Mouse (Mus musculus): ENCODE results near the gene Pdx1.
A peak's percentile ranks its signal among the peaks of the same experiment; 100 is the strongest.

The Pdx1 gene

DNA sequence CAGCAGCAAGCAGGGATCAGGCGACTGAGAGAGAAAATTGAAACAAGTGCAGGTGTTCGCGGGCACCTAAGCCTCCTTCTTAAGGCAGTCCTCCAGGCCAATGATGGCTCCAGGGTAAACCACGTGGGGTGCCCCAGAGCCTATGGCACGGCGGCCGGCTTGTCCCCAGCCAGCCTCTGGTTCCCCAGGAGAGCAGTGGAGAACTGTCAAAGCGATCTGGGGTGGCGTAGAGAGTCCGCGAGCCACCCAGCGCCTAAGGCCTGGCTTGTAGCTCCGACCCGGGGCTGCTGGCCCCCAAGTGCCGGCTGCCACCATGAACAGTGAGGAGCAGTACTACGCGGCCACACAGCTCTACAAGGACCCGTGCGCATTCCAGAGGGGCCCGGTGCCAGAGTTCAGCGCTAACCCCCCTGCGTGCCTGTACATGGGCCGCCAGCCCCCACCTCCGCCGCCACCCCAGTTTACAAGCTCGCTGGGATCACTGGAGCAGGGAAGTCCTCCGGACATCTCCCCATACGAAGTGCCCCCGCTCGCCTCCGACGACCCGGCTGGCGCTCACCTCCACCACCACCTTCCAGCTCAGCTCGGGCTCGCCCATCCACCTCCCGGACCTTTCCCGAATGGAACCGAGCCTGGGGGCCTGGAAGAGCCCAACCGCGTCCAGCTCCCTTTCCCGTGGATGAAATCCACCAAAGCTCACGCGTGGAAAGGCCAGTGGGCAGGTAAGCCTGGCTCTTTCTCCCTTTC, at the start of gene Pdx1:
Gene Pdx1 (plus strand): TSS at position 34 of the 747 bp plus-strand sequence.
- DNase-seq (ENCODE audit: low spot score): no peak

- DNase-seq (ENCODE audit: low spot score): peak; percentile 46
These were observed 42.2 kb upstream of the Pdx1 start for GRCm38 (mm10) chr5:147227354-147228112.

DNA sequence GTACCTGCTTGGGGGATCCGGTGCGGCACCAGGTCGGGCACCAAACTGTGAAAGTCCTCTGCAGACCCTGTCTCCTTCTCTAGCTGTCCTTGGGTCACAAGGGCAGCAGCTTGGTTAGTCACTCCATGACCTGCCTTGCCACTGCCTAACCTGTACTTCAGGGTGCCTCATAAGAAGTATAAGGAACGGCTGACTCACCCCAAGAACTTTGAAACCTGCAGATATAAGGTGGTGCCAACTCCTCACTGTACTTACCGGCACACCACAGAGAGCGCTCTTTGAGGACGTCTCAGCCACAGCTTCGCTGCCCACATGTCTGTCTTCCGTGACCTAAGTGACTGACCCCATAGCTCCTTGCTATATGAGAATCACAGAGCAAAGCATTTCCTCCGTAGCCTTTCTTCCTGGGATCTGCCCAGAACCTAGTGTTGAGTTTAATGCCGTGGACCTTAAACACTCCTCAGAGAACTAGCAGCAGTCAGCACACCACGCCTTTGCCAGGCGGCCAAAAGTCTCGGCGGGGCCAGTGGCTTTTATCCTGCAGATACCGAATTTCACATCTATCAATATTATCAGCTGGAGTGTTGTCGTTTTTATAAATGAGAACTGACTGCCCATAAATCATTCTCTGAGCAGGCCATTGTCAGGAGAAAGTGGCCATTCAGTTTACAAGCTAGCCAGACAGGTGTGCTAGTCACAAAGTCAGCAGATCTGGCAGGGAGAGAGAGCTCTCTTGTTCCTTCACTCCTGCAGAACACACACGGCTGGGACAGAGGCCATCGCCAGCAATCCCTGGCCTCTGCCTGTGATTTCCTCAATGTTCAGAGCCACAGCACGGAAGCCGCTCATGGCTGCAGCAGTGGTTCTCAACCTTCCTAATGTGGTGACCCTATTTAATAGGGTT, 34.1 kb upstream of the Pdx1 start:
- no peak for DNase-seq (ENCODE audit: low spot score)

DNA sequence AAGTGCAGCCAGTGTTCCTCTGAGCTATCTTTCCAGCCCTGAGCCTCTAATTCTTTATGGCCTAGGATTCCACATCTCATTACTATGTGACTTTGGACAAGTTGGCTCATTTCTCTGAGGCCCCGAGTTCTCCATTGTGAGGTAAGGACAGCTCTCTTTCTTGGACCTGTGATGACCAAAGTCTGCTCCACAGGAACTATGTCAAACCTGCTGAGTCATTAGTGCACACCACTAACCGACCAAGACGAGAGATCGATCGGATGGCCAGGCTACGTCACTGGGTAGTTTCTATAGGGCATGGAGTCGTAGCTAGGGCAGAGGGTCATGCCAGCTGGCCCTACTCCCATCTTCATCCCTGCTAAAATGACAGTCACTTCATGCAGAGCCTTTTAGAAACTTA, 25.9 kb upstream of the Pdx1 start:
- no peak for DNase-seq (ENCODE audit: low spot score)

- DNase-seq (ENCODE audit: low spot score): no peak
These were observed 9.6 kb upstream of the Pdx1 start for GRCm38 (mm10) chr5:147260189-147260588.

- no peak for DNase-seq (ENCODE audit: low spot score)
These were observed 9.0 kb upstream of the Pdx1 start for GRCm38 (mm10) chr5:147260778-147261177.

- DNase-seq (ENCODE audit: low spot score): no peak
These were observed 7.7 kb upstream of the Pdx1 start for GRCm38 (mm10) chr5:147261899-147262541.

GRCm38 (mm10) chr5:147263945-147264344, 5.8 kb upstream of the Pdx1 start:
- no peak for DNase-seq (ENCODE audit: low spot score)

GRCm38 (mm10) chr5:147267434-147267833, 2.3 kb upstream of the Pdx1 start:
- DNase-seq (ENCODE audit: low spot score): no peak

DNA sequence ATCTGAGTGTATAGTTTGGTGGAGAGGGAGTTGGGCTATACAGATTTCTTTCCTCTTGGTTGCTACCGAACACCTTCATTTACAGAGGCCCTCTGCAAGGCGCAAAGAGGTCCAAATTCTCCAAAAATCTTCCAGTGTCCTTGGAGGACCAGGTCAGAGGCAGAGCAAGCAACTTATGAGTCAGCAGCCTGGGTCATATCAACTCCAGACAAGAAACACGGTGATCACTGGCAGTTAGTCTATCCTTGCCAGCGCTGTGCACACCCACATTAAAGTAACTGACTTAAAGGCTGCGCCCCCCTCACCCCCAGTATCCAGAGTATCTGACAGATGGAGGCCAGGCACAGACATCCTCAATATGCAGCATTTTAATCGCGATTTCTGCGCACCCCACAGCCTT, 1.0 kb upstream of the Pdx1 start:
- DNase-seq (ENCODE audit: low spot score): no peak

DNA sequence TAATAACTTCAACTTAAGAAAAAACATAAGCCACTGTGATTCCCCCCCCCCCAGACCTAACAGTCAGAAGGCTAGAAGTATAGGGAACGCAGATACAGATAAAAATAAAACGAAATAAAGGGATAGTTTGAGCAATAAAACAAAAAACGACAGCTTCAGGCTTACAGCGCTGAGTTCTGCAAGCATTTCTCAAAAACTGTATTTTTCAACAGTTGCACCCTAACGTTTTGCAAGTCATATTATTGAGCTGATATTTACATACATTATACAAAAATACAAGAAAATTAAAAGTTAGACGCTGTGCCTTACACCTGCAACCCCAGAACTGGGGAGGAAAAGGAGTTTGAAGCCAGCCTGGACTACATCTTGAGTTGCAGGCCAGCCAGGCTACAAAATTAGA, 388 bp upstream of the Pdx1 start:
- no peak for DNase-seq (ENCODE audit: low spot score)

GRCm38 (mm10) chr5:147270673-147271655, 1.2 kb downstream of the Pdx1 start:
- DNase-seq (ENCODE audit: low spot score): no peak

DNA sequence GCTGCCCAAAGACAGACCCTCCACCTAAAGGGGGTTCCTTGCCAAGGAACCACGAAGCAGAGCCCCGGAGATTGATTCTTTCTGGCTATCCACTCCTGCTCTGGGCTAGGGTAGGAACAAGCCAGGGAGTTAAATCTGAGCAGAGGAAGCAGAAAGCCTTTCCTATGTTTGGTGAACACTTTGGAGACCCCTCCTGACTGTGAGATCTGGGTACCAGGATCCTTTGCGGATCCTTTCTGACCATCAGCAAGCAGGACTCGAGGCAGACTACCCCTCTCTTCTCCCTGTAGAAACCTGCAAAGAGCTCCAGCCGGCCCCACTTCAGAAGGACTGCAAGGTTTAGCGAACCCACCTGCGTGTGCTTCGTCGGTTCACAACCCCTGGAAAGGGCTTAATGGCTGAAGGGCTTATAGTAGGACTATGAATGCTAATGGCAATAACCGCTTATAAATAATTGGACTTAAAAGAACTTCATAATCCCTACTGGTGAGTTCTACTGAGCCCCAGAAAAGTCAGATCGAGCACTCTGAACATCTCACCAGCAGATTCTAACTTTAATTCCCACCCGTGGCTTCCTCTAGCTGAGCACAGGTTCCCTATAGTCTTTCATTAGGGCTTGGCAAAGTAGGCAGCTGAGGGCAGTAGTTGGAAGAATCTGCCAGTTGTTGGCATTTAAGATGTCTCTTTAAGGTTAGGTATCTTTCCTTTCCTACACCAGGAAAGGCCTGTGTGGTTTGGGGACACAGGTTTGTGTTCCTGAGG, 2.5 kb downstream of the Pdx1 start:
- no peak for DNase-seq (ENCODE audit: low spot score)

- DNase-seq (ENCODE audit: low spot score): no peak
These were observed 3.1 kb downstream of the Pdx1 start for GRCm38 (mm10) chr5:147272808-147273345.

- no peak for DNase-seq (ENCODE audit: low spot score)
These were observed 4.7 kb downstream of the Pdx1 start for GRCm38 (mm10) chr5:147274174-147275141.

DNA sequence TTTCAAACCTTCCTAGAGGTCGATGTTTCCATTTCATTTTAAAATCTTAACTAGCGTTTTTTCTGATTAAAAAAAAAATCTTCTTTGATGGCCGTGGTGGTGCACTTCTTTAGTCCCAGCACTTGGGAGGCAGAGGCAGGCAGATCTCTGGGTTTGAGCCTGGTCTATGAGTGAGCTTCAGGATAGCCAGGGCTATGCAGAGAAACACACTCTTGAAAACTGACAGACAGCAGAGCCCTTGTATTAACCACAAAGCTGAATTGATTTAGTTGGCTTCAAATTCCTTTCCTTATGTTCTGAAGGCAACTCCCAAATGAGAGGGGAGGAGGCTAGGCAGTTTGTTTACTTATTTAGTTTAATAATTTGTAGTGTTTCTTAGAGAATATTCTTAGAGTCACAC, 6.0 kb downstream of the Pdx1 start:
- no peak for DNase-seq (ENCODE audit: low spot score)

DNA sequence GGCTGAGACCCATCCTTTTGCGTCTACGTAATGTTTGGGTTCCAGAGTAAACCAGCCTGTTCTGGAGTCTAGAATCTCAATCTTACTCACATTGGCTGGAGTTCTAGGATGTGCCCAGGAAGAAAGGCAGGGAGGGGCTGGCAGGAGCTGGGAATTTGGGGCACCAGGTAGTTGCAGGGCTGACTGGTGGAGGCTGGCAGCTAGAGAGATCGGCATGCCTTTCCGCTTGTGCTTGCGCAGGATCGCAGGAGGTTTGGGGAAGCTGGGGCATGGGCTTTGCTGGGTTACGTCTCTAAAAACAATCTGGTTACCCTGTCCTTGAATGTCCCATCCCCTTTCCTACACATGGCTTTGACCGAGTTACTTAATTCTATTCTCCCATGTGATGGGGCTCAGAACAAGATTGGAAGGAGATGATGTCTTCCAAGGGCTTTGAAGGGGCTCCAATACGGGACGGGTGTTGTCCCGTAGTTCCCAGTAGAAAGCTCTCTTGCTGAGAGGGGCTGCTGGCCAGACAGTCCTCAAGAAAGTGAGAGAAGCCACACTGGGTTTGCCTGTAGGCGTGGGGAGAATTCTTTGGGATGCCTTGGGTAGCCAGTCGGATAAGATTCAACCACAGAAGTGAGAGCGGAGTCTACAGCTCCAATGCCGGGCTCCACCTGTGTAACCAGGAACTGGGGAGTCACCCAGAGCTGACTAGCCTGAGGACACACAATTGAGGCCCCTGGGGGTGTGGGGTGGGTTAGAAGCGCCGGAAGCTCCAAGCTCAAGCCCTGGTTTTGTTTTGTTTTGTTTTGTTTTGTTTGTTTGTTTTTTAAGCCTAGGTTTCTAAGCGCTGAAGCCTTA, 7.2 kb downstream of the Pdx1 start:
- DNase-seq (ENCODE audit: low spot score): no peak

GRCm38 (mm10) chr5:147277547-147277925, 7.8 kb downstream of the Pdx1 start:
- no peak for DNase-seq (ENCODE audit: low spot score)

Measured in ovary, adult 18-20 months (tissue).